Mouse (Mus musculus) c-Kit-negative CD71-positive TER-119-positive erythroid progenitor cells, embryonic 14.5 days (primary cell): ENCODE measurements around the gene Ankrd52.
A peak's percentile ranks its signal among the peaks of the same experiment; 100 is the strongest.
"Not testable (repeated sequence)": the region's sequence is repeated elsewhere in the genome, so short reads cannot be mapped to it uniquely, and the experiment has no call there.

Experiments
- DNase-seq: peaks from one replicate; pipeline ENCODE4 v3.0.0-alpha.2; 2013; ENCODE audit warnings: low read depth, low spot score

The Ankrd52 gene

GRCm38 (mm10) chr10:128376455-128377211, at the start of gene Ankrd52:
Ankrd52 (plus strand) TSS chr10:128377115.
- peak; percentile 75 for DNase-seq

- DNase-seq: no peak
Measured at GRCm38 (mm10) chr10:128327610-128328009, 49.3 kb upstream of the Ankrd52 start.

GRCm38 (mm10) chr10:128332358-128333249, 44.3 kb upstream of the Ankrd52 start:
- DNase-seq: not testable (repeated sequence)

GRCm38 (mm10) chr10:128335582-128335981, 41.3 kb upstream of the Ankrd52 start:
- peak; percentile 89 for DNase-seq

- DNase-seq: no peak
Measured at GRCm38 (mm10) chr10:128336195-128336594, 40.7 kb upstream of the Ankrd52 start.

- peak; percentile 56 for DNase-seq
Measured at GRCm38 (mm10) chr10:128336597-128336996, 40.3 kb upstream of the Ankrd52 start.

- DNase-seq: peak; percentile 88
Measured at GRCm38 (mm10) chr10:128337306-128338181, 39.4 kb upstream of the Ankrd52 start, which contains the start of gene Cs. Cs (plus strand) TSS chr10:128337734.

- DNase-seq: no peak
Measured at GRCm38 (mm10) chr10:128338415-128338814, 38.5 kb upstream of the Ankrd52 start.

GRCm38 (mm10) chr10:128338948-128339347, 38.0 kb upstream of the Ankrd52 start:
- DNase-seq: no peak

GRCm38 (mm10) chr10:128340257-128340656, 36.7 kb upstream of the Ankrd52 start:
- no peak for DNase-seq

- no peak for DNase-seq
Measured at GRCm38 (mm10) chr10:128343436-128343835, 33.5 kb upstream of the Ankrd52 start.

GRCm38 (mm10) chr10:128344568-128345275, 32.2 kb upstream of the Ankrd52 start:
- peak; percentile 81 for DNase-seq

GRCm38 (mm10) chr10:128347541-128347940, 29.4 kb upstream of the Ankrd52 start:
- no peak for DNase-seq

GRCm38 (mm10) chr10:128358796-128359195, 18.1 kb upstream of the Ankrd52 start:
- peak; percentile 60 for DNase-seq

GRCm38 (mm10) chr10:128359226-128359625, 17.7 kb upstream of the Ankrd52 start:
- DNase-seq: no peak

GRCm38 (mm10) chr10:128361836-128362235, 15.1 kb upstream of the Ankrd52 start:
- DNase-seq: no peak

GRCm38 (mm10) chr10:128362568-128362967, 14.3 kb upstream of the Ankrd52 start:
- no peak for DNase-seq

GRCm38 (mm10) chr10:128367899-128368401, 9.0 kb upstream of the Ankrd52 start:
- DNase-seq: no peak

- DNase-seq: peak; percentile 66
Measured at GRCm38 (mm10) chr10:128368402-128369217, 8.3 kb upstream of the Ankrd52 start, which contains the start of gene Coq10a. Coq10a (minus strand) TSS chr10:128368997.

- no peak for DNase-seq
Measured at GRCm38 (mm10) chr10:128369218-128369543, 7.7 kb upstream of the Ankrd52 start.
